Mouse (Mus musculus) CD4-positive naive resting alpha-beta T cell, adult 76 days (primary cell): ENCODE results near the gene Ift80. TPM values are rescaled to one million over a fixed set of nuclear protein-coding genes. Genes with fewer than 3 reads are reported as not detected.

Experiments used
- total RNA-seq: library from RNA; stranded (reverse); gene quantifications from one replicate; pipeline ENCODE4 v1.2.4, GENCODE M21; 2023

Gene Ift80
- total RNA-seq: 84.7 TPM

DNA sequence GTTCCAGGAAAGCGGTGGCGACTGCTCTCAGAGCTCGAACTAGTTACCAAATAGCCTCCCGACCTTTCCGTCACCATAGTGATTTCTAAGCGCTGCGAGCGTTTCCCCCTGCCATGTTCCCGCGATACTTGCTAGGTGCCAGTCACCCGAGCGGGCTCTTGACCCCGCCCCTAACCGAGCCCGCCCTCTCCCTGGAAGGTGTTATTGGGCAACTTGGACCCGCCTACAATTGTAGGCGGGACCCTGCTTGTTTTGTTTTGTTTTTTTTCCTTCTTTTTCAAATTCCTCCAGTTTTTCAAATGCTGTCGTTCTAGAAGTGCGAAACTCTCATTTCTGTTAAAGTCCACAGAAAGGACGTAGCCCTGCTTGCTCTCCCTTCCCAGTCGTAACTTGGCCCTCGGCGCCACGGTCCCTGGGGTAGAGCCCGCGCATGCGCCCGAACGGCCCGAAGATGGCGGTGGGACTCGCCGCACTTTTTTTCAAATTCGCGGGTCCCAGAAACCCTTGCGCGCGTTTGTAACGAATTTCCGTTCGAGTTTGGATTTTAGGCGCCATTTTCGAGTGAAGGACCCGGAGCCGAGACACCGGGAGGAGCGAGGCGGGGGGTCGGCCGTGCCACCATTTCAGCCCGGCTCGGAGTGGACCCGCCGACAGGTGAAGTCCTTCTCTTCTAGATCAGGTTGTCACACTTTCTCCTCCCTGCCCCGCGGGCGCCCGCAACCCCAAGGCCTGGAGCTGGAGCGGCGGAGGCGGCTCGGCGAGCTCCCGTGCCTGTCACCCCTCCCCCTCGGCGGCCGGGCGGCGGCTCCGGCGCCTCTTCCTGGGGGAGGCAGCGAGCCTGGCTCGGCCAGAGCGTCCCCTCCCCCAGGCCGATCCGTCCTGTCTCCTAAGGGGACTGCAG lies at the start of gene Ift80, which contains the start of gene Smc4:
Ift80 (minus strand) TSS at position 134 of the 901 bp plus-strand sequence.
Smc4 (plus strand) TSS at position 302 of the 901 bp plus-strand sequence.

DNA sequence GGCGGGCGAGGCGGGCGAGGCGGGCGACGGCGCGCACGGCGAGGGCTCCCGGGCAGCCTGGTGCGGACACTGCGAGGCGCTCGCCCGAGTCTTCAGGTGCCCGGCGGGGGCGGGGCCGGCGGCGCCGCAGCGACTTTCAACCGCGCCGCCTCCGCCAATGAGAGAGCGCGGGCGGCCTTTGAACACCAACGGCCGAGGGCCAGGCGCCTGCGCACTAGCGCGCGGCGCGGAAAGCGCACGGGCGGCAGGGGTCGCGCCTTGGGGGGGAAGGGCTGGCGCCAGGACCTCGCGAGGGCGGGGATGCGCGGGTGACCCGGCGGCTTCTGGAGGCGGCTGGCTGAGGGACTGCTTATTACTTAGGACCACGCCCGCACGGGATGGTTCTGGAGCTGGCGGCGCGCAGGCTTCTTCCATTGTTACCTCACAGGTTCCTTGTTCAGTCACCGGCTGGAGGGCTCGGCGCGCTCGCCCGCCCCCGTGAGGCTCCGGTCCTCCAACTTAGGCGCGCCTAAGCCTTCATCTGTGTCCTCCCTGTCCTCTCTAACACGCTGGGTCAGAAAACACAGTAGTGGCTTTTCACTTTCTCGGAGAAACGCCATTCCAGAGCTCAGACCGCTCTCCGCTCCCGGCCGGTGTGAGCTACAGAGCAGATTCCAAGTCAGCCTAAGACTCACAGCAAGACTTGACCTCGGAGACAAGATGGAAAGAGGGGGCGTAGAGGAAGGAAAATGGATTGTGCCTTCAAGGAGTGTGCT lies 40.5 kb upstream of the Ift80 start, which contains the start of gene Trim59:
Trim59 (minus strand) TSS at position 111 of the 755 bp plus-strand sequence.

DNA sequence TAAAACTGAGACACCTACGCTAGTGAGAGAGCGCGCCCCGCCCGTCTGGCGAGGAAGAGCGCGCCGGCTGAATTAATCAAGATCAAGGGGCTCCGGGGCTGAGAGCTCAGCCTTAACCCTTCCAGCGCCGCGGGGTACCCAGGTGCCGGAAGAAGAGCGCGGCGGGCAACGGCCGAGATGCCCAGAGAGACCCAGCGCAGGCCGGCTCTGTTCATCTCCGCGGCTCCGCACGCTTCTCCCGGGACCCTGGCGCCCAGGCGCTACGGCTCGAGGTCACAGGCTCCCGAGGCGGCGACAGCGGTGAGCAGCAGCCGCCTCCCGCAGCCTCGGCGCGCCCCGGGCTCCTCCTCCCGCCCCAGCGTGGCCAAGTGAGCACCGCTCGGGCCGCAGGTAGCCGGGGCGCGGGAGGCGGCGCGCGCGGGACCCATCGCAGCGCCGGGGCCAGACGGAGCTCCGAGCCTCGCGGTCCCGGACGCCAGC lies 135.1 kb downstream of the Ift80 start, which contains the start of gene 1110032F04Rik:
1110032F04Rik (plus strand) TSS at position 376 of the 480 bp plus-strand sequence.

Other genes with a start within 250 kb of the Ift80 start
- 10.7 TPM for gene 1110032F04Rik, start 135.0 kb downstream of the Ift80 start, total RNA-seq
- 306 TPM for gene Smc4, start 168 bp upstream of the Ift80 start, total RNA-seq
- gene Trim59, start 40.2 kb upstream of the Ift80 start, total RNA-seq: 49.1 TPM
- 168 TPM for gene Kpna4, start 122.5 kb upstream of the Ift80 start, total RNA-seq
- gene Arl14, start 217.8 kb upstream of the Ift80 start, total RNA-seq: not detected